Mouse (Mus musculus) left cerebral cortex, adult 2 months (tissue): ENCODE measurements around the gene Rnf114. TPM values are rescaled to one million over a fixed set of nuclear protein-coding genes. Genes with fewer than 3 reads are reported as not detected.
A peak's percentile ranks its signal among the peaks of the same experiment; 100 is the strongest.

Experiments
- DNase-seq, 2 experiments: peaks; one replicate each; pipeline ENCODE4 v3.0.0; 2021 to 2022; ENCODE audit warnings: low spot score in 2 of 2, mixed read lengths in 1 of 2; ENCODE audit errors: extremely low spot score in 1 of 2
- H3K27ac ChIP-seq: fragments of 200-600 bp; 2 replicates; pipeline ENCODE4 v1.8.1; 2022
- H3K4me3 ChIP-seq: fragments of 200-600 bp; 2 replicates; pipeline ENCODE4 v1.8.1; 2022
- CTCF ChIP-seq: fragments of 200-600 bp; IDR thresholded peaks from 2 replicates; pipeline ENCODE4 v1.8.1; 2022; ENCODE audit warnings: antibody characterized with exemption, mild to moderate bottlenecking, moderate library complexity
- intact Hi-C: fragments of 180-260 bp; cut with DNase I; formaldehyde crosslinking; loops from one replicate; pipeline ENCODE4 v1.15.1; 2025
- total RNA-seq, 2 experiments: library from RNA; stranded (reverse); gene quantifications; 2 replicates each; pipeline ENCODE4 v1.2.3; 2021

Gene Rnf114
- total RNA-seq, 2 experiments from 2014 or later, result 54.9 to 57.3 TPM

DNA sequence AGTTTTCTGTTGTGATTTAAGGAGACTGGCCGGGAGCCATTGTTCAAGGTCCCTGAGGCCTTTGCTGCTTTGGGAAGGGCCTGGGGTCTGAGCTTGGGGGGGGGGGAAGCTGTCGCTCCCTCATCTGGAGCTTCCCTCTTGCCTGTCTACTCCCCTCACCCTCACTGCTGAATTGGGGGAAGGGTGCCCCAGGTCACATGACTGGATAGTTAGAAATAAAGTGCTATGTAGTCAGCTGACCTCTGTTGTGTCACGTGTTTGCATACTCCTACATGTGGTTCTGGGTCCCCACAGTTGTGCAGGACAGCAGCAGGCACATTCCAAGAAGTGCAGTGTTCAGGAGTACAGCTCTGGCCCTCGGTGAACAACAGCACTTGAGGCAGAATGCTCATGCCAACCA, 15.7 kb upstream of the Rnf114 start:
- Histone ChIP-seq H3K4me3 (no peak overlapping the region), H3K27ac (peak overlapping the region; percentile 72)
- no peak for DNase-seq
- TF ChIP-seq CTCF, result no peak
- intact Hi-C loops, result no loop called here

DNA sequence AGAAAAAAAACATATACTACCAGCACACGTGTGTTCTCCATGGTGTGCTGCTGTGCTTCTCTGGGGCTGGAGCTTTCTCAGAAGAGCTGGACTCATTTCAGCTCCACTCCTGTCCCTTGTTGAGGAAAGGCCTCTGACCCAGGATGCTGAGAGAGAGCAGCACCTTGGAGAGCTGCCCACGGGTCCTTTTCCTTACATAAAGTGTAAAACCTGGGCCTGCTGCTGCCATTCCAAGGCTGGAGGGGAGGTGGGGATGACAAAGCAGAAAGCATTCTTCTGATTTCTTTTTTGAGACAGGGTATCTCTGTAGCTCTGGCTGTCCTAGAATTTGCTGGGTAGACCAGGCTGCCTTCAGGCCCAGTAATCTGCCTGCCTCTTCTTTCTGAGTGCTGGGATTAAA, 14.3 kb upstream of the Rnf114 start:
- intact Hi-C loops, result no loop called here
- peak overlapping the region; percentile 64; the same call in 1 of the 2 replicates for H3K27ac ChIP-seq
- DNase-seq, result no peak
- TF ChIP-seq CTCF, result no peak
- no peak overlapping the region for H3K4me3 ChIP-seq

DNA sequence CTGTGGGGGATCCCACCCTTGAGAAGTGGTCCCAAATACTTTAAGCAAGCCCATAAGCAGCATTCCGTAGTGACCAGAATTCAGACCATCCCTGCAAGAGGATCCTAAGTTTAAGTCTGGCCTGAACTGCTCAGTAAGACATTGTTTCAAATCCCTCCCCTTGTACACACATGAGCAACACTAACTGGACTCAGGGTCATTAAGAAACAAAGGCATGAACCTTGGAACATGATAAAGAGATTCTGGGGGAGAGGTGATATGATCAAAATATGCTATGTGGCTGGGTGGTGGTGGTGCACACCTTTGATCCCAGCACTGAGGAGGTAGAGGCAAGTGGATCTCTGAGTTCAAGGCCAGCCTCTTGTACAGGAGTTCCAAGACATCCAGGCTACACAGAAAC, 12.9 kb upstream of the Rnf114 start:
- no peak overlapping the region for H3K4me3 ChIP-seq
- intact Hi-C loops, result no loop called here
- DNase-seq, result no peak
- H3K27ac ChIP-seq, result no peak overlapping the region; the same call in 1 of the 2 replicates
- no peak for TF ChIP-seq CTCF

DNA sequence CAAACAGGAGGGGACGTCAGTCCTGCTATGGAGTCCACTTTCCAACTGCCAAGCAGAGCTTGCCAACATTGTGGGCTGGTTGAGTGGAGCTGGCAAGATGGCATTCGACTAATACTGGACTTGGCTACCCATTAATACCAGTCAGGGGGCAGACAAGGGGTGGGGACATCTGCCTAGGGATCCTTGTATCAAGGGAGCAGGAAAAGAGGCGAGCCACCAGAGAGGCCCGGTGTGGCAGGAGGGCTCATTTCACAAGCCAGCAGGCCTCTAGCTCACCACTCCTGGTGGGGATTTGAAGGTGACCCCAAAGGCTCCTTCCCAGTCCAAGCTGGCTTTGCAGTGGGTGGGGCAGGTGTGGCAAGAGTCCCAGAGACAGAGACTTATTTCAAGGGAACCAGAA, 9.8 kb upstream of the Rnf114 start:
- no peak for DNase-seq
- H3K27ac ChIP-seq, result no peak overlapping the region
- intact Hi-C loops, result no loop called here
- no peak for TF ChIP-seq CTCF
- H3K4me3 ChIP-seq, result no peak overlapping the region

DNA sequence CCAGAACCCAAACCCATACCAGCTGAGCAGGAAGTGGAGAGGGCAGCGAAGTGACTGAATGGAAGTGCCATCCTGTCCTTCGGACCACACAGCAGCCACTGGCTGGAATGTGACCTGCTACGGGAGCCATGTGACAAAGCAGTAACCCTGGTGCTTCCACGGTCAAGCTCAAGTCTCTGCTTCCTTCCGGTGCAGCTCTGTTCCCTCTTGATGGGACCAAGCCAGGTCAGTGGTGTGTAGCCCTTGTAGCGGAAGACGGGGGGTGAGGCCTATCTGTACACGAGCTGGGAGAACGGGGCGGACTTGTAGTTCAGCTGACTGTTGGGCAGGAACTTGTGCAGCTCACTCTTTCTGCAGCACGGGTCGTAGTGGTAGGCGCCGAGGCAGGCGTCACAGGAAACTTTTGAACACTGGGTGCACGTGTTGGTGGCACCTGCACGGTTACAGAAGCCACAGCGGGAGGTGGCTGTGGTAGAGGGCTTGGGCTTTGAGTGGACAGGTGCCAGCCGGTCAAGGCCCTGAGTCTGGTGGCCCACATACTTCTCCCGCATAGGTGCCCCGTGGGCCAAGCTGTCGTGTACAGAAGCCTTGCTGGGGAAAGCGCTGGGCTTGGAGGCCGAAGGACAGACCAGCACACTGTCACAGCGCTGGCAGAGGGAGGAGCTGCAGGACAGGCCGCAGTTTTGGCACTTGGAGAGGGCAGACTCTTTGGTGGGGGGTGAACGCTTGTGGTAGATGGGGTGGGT, 9.2 kb upstream of the Rnf114 start:
- H3K27ac ChIP-seq, result no peak overlapping the region
- DNase-seq, result no peak
- intact Hi-C loops, result no loop called here
- no peak overlapping the region for H3K4me3 ChIP-seq
- TF ChIP-seq CTCF, result no peak

DNA sequence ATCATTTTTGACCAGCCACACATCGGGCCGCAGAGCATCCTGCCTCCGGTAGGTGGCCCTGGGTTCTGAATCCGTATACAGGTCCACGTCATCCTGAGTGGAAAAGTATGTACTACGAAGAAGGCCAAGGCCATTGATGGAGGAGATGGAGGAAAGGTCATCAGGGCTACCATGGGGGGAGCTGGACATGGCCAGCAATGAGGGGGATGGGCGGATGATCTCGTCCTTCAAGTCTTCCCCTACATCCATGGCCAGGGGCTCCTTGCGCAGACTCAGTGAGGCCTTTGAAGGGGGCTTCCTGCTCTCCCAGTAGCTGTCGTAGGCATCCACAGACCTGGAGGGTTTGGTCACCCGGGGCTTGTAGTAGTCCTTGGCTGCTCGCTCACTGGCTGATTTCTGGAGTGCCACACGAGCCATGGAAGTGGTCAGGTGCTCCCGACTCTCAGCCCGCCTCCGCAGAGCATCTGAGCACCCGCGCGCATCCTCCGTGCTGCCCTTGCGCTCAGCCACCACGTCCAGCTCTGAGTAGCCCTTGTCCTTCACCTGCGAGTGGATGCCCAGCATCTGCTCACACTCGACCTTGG, 8.5 kb upstream of the Rnf114 start:
- intact Hi-C loops, result no loop called here

DNA sequence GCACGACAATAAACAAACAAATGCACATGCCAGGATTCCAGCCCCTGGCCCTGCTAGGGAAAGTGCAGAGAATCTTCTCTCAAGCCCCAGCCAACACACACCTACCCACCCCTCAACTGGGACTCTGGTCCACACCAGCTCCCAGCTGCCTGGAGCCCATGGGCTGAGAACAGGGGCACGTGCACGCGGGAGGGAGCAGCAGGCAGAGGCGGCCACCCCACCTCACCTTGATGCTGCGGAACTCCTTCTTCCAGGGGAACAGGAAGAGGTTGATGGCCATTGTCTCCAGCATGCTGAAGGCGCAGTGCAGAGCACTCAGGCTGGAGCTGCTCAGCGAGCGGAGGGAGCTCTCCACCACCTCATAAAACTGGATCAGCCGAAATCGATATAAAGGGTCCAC, 7.5 kb upstream of the Rnf114 start:
- no peak for TF ChIP-seq CTCF
- Histone ChIP-seq H3K27ac (0 out of 2 replicates have a peak overlapping the region, but pooled peaks have one; percentile 38), H3K4me3 (no peak overlapping the region)
- DNase-seq, result no peak
- intact Hi-C loops, result no loop called here

More for the DNA sequence above, 8.5 kb upstream of the Rnf114 start:
- TF ChIP-seq CTCF, result no peak
- no peak overlapping the region for H3K27ac ChIP-seq
- no peak for DNase-seq
- no peak overlapping the region for H3K4me3 ChIP-seq

DNA sequence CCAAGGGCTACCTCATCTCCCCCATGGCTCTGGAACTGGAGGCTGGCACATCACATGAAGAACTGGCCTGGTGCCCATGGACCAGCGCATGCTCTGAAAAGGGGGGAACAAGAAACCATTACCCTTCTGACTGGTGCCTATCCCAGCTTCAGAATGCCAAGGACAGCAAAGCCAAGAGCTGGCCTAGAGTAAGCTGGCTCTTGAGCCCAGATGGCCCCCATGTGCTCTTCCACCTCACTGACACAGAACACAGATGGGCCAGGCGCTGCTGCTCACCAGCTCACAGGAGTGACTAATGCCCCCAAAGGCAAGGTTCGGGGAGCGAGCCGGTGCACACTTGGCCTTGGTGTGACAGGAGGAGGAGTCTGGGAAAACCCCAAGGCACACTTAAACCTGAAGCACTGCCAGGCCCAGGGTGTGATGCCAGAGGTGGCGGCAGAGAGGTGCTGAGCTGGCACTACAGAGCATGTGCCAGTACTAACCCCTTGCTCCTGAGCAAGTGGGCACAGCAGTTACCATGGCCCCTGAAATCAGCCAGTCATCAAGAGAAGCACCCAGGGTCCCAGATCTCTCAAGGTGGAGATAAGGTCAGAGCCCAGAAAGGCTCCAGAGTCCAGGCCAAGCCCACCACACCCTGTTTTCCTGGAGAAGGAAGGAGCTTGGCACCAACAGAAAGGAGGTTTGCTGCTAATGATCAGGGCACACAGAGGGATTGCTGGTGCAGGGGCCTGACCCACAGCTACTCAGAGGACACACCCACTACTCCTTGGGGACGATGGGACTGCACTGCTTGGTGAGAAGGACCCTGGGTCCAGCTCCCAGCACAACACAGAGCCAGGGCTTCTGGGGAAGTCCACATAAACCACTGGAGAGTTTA, 6.7 kb upstream of the Rnf114 start:
- no peak for DNase-seq
- intact Hi-C loops, result no loop called here
- peak overlapping the region; percentile 52 for H3K27ac ChIP-seq

DNA sequence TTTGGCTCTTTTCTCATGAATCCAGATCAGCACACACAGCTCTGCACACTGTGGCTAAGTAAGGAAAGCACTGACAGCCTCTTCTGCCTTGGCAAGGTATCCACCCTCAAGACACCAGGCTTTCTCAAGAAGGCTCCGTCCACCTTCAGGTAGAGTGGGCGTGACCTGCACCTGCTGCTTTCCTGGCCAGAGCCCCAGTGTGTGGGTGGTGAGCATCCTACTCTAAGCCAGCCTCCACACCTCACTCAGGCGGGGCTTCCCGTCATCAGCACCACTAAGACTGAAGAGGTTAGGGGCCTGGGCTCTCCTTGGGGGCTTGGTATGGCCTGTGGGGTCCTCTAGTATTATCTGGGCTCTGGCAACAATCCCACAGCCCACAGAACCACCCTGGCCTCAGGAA, 5.9 kb upstream of the Rnf114 start:
- DNase-seq, result no peak
- TF ChIP-seq CTCF, result no peak
- intact Hi-C loops, result no loop called here
- Histone ChIP-seq H3K27ac (no peak overlapping the region; the same call in 1 of the 2 replicates), H3K4me3 (no peak overlapping the region)

More for the DNA sequence above, 6.7 kb upstream of the Rnf114 start:
- TF ChIP-seq CTCF, result no peak
- H3K4me3 ChIP-seq, result no peak overlapping the region

DNA sequence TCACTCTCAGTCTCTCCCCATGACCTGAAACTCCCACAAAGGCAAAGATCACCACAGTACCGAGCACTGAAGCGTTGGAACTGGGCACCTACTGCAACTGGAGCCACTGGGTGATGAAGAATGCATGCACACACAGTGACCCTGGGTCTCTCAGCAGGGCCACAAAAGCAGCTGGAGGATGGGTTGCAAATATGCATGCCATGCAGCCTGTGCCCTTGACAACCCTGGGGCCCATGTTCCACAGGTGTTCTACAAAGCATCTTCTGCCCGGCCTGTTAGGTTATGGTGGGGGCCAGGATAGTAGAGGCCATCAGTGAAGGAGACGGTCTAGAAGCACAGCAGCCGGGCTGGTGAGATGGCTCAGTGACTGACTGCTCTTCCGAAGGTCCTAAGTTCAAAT, 4.9 kb upstream of the Rnf114 start:
- TF ChIP-seq CTCF, result no peak
- no peak overlapping the region for H3K27ac ChIP-seq
- no peak for DNase-seq
- intact Hi-C loops, result no loop called here
- H3K4me3 ChIP-seq, result no peak overlapping the region

DNA sequence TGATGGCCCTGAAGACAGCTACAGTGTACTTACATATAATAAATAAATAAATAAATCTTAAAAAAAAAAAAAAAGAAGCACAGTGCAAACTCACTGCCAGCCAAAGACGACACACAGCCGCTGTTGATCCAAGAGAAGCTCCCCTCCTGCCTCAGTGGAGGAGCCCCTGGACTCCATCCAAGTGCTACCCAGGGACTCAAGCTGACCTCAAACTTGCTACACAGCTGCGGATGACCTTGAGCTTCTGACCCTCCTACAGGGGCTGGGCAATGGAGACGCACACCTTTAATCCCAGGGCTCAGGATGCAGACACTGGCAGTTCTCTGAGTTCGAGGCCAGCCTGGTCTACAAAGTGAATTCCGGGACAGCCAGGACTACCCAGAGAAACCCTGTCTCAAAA, 4.5 kb upstream of the Rnf114 start:
- no peak for DNase-seq
- no peak overlapping the region for H3K4me3 ChIP-seq
- no peak for TF ChIP-seq CTCF
- intact Hi-C loops, result no loop called here
- H3K27ac ChIP-seq, result peak overlapping the region; percentile 12; the same call in 1 of the 2 replicates

DNA sequence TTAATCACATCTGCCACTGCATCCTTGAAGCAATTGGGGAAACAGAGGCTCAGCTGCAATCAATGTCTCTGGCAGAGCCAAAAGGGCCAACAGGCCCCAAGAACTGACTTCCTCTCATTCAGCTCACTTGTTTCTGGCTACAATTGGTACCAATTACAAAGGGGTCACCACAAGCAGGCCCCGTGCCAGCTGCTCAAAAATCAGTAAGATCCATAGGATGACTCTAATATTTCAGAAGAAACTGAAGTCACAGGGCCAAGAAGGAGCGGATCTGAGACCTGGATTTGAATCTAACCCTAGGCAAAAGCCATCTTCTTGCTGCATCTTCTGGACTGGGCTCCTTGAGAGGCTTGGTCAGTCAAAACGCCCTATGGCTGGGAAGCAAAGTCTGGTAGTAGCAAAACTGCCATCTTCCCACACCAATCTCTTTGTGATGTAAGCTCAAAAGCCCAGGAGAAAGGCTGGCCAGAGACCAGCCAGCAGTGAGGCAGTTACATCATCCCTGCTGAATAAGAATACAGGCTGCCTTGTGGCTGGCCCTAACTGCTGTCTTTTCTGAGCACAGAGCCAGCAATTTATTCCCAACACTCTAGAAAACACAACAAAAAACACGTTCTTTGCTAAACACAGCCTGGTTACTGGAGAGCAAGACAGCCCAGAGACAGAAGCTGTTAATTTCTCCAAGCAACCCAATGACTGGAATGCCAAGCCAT, 1.5 kb upstream of the Rnf114 start:
- no peak for DNase-seq
- H3K4me3 ChIP-seq, result peak overlapping the region; percentile 92
- TF ChIP-seq CTCF, result no peak
- H3K27ac ChIP-seq, result peak overlapping the region; percentile 94
- intact Hi-C loops, result loop anchor here (5.0 kb wide), 2 partner anchors 69 to 429 kb away; partner anchors contain the start of genes Slc9a8 and Znfx1
